Mouse (Mus musculus) adrenal gland, postnatal 4 days (tissue): ENCODE measurements around the gene AC124502.3. TPM values are rescaled to one million over a fixed set of nuclear protein-coding genes. Genes with fewer than 3 reads are reported as not detected.
A peak's percentile ranks its signal among the peaks of the same experiment; 100 is the strongest.
"Not testable (repeated sequence)": the region's sequence is repeated elsewhere in the genome, so short reads cannot be mapped to it uniquely, and the experiment has no call there.

ENCODE experiments used
- DNase-seq, 2 experiments: peaks; one replicate each; pipeline ENCODE4 v3.0.0; 2021 to 2022; ENCODE audit warnings: low spot score in 2 of 2, mixed read lengths in 2 of 2
- long read RNA-seq, 2 experiments: library from polyadenylated mRNA; stranded (forward); transcript quantifications; one replicate each; pipeline ENCODE4 v2.0.0; 2021
- total RNA-seq, 2 experiments: library from RNA; stranded (reverse); gene quantifications; 2 replicates each; pipeline ENCODE4 v1.2.3; 2021

Gene AC124502.3
- 1 to 10 TPM; 1.3 to 2.0 TPM for total RNA-seq
- long read RNA-seq, experiment 1, partial matches to known transcripts, result 0 of 9 reads
- long read RNA-seq, experiment 1, other reads (novel, unspliced or antisense), result 9 of 9 reads
- long read RNA-seq, experiment 2, partial matches to known transcripts, result 2 of 10 reads
- long read RNA-seq, experiment 2, other reads (novel, unspliced or antisense), result 8 of 10 reads

DNA sequence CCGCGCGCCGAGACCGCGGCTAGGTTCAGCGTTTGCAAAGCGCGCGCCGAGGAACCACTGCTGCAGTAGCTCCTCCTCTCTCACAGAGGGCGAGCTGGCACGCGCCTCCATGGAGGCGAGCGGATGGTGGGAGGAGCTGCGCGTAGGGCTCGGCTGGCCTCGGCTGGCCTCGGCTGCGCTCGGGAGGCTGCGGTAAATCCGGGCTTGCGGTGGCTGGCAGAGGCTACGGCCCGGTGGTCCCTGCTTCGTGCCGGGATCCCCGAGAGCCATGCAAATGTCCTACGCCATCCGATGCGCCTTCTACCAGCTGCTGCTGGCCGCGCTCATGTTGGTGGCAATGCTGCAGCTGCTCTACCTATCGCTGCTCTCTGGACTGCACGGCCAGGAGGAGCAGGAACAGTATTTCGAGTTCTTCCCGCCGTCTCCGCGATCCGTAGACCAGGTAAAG lies at the start of gene AC124502.3, which contains the start of gene B4gat1:
AC124502.3 (plus strand) TSS at position 183 of the 448 bp plus-strand sequence.
B4gat1 (plus strand) TSS at position 118 of the 448 bp plus-strand sequence.
- DNase-seq, result peak; percentile 72 to 76

DNA sequence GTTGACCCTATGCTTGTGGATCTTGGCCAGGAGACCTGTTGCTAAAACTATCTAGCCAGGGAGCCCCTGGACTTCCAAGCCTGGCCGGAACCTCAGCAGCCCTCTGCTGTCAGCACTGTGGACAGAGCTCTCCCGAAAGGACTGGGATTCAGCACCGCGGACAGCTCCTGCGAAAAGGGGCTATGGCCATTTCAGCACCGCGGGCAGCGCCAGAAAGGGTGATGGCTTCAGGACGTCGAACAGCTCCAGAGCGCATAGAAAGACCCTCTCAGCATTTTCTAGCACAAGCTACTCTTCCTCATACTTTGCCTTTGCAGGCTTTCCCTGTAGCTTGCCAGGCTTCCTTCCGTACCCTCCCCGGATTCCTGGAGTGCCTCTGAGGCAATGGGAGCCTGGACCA lies 49.7 kb upstream of the AC124502.3 start:
- DNase-seq, result peak; percentile 85 to 90

DNA sequence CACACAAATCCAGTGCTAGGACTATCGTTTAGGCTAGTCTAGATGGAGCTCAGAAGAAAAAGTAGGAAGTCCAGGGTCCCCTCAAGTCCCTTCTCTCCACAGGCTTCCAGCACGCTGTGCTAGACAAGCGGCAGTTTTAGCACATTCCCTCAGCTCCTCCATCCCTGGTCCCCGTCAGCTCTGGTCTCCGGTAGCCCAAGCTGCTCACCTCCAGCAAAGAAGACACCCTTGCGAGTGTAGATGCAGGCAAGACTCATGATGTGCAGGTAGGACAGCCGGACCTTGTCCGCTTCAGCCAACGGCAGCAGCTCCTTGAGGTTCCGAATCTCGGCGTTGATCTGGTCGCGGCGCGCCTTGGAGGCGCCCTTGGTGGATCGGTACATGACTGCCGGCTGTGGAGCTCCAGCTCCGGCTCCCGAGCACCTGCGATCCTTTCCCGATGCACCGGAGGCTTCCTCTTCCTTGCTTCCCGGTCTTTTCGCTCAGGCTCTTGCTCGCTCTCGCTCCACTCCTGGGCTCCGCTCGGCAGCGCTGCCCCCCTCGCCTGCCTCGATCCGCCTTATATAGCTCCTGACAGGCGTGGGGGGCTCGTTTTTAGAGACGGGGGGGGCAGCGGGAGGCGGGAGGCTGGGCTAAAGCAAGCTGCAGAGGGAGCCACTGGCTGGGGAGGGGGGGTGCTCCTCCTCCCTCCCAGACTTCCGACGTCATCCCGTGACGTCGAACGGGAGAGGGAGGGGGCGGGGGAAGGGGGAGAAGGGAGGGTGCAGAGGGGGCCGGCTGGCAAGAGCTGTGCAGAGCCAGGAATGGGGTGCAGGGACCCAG lies 49.0 kb upstream of the AC124502.3 start:
- DNase-seq, result no peak

DNA sequence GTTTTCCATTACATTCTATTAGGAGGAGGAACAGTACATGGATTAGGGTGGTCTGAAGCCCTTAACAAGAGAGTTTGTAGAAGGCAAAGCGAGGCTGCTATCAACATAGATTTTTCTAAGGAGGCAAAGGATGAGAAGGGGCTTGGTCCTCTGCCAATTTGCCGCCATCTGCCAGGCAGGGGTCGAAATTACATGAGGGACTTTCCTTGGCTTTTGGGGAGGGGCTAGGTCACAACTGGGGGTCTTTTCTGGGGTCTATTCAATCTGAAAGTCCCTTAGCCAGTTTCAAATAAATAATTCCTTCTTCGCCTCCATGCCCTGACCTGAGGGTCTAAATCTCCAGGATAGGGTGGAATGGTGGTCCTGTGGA lies 48.5 kb upstream of the AC124502.3 start, which contains the start of gene Npas4:
Npas4 (minus strand) TSS at position 61 of the 370 bp plus-strand sequence.
- no peak for DNase-seq

DNA sequence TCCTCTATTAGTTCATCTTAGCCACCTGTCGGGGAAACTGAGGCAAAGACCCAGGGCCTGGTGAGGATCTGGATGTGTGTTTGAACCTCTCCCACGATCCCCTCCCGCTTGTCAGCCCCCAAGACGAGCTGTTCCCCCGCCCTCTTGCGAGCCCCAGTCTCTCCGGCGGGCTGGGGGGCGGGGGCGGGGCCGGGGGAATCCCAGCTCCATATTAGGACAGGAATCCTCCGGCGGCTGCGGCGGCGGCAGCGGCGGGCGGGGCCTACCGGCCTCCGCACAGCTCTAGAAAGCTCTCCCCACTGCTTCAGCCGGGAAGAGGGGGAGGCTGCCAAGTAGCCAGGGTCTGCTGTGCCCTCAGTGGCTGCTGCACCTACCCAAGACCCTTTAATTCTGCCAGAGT lies 48.0 kb upstream of the AC124502.3 start:
- DNase-seq, result no peak

DNA sequence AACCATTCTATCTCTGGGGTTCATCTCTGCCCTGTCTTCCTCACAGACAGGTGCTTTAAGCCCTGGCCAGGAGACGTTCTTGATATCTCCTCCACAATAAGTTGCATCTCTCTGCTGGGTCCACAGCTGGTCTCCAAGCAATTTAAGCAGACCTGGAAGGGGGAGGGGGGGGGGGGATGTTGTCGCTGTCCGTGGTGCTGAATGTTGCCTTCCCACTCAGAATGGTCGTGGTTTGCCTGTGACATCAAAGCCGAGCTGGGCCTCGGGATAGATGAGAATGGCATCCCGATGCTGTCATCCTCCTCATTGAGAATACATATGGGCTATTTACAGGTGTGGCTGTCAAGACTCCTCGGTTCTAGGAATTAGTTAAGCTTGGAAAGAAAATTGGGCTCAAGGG lies 46.3 kb upstream of the AC124502.3 start:
- no peak for DNase-seq

DNA sequence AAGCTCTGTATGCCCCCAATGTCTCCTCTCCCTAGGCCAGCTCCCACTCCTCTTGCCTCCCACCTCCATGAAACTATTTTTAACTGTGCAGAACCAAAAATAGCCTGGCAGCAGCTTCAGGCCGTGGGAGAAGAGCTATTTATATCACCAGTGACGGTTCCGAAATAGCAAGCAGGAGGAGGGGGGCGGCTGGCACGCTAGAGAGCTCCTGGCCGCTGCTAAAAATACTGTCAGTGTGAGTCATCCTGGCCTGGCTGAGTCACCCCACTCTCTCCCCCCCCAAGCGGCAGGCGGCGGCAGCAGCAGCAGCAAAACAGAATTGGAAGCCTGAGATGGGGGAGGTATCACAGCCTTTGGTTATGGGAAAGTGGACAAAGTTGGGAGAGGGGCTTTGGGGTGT lies 45.8 kb upstream of the AC124502.3 start:
- DNase-seq, result peak; percentile 27 to 59

DNA sequence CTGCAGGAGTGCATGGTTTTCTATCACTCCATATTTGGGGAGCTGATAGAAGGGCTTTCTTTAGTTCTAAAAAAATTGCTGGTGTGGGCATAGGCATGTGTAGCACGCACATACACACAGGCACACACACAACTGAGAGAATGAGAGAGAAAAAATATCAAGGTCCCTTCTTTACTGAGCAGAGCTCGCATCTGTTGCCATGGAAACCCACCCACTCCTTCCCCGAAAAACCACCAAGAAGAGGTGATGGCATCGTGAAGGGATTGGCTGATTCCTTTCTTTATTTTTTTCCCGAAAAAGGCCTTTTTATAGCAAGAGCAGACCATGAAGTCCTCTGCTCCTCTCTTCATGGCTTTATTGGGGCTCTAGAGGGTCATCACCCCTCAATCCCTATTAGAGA lies 44.6 kb upstream of the AC124502.3 start:
- DNase-seq, result no peak

DNA sequence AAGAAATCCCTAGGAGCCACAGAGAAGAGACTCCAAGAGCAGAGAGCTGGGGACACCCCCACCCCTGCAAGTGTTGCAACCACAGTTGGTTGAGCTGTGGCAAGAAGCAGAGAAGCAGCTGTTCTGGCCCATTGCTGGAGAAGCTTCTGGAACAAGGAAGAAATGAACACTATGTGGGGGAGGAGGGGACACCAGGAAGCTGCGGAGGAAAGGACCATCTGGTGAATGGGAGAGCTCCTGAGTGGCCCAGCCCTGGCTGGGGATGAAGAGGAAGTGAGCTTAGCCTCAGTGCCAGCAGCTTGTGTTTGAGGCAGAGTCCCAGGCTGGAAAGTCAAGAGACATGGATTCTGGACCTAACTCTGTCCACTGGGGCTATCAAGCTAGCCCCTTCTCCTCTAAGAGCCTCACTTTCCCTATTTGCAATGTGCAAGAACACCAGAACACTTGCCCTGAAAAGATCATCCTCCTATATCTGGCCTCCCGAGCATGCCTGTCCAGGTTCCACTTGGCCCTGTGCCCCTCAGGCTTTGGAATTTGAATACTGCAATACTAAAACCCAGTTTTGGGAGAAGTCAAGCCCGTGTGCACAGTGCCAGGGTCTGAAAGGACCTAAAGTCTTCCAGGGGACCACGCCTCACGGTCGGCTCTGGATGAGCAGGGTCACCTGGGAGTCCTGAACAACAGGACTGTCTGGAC lies 39.1 kb upstream of the AC124502.3 start:
- DNase-seq, result no peak

DNA sequence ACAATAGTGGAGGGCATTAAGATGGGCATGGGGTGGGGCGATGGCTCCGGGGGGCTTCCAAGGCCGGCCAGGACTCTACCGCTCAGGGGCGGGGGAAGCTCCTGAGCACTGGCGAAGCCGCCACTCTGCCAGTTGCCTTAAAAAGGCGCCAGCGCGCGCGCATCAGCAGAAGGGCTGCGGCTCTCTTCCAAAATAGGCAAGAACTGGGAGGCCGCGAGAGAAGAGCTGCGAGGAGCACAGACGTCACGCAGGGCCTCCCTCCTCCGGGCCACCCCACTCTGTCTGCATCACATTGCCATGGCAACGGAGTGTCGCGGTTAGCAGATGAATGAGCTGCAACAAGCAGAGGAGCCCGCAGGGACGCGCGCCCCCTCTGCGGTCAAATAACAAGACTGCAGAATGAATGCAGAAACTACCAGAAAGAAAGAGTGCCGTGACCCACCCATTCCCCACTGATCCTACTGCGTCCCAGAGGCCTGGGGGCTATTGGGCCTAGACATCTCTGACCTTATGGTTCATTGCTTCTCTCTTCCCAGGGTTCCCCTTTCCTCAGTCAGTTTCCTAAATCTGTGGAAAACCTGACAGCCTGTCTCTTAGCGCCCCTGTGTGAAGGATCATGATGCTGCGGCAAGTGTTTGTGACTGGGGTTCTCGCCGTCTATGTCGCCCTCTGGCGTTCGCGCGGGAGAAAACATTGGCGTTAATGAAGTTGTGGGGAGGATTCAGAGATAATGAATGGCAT lies 36.9 kb upstream of the AC124502.3 start:
- peak; percentile 51 to 59 for DNase-seq

DNA sequence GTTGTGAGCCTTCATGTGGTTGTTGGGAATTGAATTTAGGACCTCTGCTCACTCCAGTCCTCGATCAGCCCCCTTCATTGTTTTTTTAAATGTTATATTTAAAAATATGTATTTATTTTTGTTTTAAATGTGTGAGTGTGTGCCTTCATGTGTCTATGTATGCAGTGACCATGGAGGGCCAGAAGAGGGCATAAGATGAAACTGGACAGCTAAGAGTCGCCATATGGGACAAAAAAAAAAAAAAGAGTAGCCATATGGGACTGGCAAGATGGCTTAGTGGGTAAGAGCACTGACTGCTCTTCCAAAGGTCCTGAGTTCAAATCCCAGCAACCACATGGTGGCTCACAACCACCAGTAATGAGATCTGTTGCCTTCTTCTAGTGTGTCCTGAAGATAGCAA lies 35.0 kb upstream of the AC124502.3 start:
- DNase-seq, result not testable (repeated sequence)

DNA sequence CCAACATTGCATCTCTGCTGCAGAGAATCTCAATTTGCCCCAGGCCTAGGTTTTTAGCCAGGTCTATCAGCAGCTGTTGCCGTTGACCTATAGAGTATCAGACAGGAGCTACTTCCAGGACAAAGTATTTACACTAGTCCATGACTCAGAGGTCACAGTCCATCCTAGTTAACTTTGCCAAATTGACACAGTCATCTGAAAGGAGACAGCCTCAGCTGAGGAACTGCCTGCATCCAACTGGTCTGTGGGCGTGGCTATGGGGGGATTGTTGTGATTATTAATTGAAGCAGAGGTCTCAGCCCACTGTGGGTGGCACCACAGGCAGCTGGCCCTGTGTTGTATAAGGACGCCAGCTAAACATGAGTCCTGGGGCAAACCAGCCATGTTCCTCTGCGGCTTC lies 33.8 kb upstream of the AC124502.3 start:
- DNase-seq, result no peak

DNA sequence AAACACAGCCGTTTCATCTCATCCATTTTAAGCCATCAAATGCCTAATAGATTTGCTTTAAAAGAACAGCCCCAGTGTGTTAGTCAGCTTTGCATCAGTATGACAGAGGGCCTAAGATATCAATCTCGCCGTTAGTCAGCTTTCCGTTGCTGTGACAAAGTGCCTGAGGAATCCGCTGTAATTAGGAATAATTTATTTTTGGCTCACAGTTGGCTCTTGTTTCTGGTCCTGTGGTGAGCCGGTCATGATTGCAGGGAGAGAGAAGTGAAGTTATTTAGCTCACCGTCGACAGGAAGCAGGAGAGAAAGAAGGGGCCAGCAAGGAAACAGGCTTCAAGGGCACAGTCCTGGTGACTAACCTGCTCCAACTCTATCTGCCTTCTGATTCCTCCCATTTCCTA lies 25.6 kb upstream of the AC124502.3 start:
- DNase-seq, result no peak

DNA sequence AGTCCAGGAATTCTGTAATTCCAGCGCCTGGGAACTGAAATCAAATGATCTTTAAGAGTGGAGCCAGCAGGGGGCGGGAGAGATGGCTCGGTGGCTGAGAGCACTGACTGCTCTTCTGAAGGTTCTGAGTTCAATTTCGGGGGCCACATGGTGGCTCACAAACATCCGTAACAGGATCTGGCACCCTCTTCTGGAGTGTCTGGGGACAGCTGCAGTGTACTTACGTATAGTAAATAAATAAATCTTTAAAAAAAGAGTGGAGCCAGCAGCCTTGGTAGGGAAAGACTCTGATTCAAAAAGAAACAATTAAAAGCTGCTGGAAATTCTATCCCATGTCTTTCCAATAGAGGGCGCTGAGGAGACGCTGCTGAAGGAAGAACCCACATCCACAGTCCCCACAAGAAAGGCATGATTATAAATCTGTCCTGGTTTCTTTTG lies 23.7 kb upstream of the AC124502.3 start:
- DNase-seq, result no peak

DNA sequence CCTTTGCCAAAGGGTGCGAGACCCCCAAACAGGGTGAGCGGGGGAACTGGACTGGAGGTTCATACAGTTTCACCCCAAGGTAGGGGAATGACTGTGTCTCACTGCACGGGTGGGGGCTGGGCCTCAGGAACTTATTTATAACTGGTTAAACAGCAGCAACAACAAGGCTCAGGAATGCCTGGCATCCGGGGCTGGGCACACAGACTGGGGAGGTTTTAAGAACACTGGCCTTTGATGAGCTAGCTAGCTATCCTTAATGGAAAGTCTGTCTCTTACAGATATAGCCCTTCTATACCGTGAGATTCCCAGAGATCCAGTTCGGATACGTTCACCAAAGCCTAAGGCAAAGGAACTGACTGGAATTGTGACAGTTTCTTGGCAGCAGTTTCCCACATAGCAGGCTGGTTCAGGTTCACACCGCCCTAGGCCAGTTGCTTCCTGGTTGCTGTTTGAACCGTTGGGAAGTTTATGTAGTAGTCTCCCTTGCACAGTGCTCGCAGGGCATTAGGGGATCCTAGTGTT lies 22.4 kb upstream of the AC124502.3 start:
- DNase-seq, result no peak

DNA sequence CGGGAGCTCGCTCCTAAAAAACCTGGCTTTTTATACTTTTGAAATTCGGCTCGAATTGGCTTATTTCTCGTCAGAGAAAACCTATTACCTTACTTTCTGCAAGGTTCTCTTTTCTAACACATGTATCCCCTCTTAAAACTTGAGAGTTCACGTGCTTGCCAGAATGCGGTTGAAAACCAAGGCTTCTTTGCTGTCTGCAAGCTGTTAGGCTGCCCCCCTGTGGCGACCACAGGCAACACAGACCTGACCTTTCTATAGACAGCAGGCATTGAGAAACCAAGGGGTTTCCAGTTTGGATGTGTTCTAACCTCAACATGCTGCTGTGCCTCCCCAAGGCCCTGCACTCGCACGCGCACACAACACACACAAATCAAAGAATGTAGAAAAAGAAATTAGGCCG lies 21.9 kb upstream of the AC124502.3 start:
- peak in 1 of 2 experiments; percentile 46 for DNase-seq

DNA sequence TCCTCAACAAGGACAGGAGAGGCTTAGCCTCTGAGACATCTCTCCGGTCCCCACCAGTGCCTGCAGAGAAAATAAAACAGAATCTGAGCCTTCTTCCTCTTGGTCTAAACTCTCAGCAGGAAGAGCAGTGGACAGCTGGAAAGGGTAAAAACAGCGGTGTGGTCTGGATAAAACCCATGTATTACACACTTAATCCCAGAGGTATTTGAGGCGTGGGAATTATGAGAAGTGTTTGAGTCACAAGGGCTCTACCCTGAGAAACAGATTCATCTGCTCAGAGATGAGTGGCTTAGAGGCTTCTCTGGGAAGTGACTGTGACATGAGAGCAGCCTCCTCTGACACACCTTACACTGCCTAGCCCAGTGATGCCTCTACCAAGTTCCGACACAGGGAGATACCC lies 21.1 kb upstream of the AC124502.3 start:
- no peak for DNase-seq

DNA sequence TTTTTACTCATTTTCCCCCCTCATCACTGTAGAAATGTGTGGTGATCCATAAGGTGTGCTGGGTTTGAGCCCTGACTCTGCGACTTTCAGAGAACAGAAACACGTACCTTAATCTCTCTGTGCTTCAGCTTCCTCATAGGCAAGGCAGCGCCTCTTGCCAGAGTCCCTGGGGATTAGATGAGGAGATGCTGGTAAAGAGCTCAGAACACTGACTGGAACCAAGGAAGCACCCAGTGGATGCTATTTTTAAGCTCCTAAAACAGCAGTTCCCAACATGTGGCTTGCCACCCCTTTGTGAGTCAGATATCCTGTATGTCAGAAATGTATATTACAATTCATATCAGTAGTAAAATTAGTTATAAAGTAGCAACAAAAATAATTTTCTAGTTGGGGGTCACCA lies 20.5 kb upstream of the AC124502.3 start:
- no peak for DNase-seq

DNA sequence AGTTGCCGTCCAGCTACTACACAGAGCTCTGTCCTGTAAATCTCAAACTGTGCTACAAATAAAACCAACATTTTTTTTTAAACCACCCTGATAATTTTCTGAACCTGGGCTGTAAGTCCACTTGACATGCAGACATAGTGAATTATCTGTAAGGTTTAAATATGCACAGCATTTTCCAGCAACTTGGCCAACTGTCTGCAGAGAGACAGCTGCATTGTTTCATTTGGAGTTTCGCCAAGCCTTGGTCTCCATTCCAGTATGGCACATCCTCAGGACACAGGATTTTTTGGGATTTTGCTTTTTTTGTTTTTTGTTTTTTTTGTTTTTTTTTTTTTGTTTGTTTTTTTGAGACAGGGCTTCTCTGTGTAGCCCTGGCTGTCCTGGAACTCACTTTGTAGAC lies 17.3 kb upstream of the AC124502.3 start:
- no peak for DNase-seq

DNA sequence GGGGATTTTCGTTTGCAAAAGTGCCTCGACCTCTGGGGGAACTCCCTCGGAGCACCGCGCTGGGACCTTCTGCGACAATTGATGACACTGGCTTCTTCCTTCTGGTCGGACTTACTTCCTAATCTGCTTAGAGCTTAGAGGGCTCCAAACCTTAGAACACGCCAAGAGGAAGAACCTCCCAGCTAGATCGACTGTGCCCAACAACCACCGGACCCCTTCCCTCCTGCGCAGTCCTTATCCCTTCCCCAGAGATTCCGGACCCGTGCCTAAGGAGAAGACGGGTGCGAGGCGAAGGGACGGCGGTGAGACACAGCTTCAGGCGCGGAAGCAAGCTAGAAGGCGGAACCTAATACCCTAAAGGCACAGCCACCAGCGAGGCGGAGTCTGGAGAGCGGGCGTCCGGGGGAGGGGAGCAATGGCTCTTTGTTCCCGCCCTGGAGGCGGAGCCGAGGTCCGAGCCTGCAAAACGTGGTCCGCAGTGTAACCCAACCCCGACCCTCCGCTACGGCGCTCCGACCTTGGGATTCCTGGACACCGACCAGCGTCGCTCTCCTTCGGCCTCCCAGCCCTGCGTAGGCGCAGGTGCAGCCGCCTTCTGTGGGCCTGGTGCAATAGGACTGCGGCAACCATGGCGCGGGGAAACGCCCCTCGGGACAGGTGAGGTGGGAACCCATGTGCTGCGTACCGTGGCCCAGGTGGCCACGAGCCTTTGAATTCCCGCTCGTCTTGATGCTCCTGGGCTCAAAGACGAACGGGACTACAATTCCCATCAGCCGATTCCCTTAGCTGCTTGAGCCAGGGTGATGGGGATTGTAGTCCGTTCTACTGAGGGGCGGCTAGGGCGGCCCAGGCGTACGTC lies 14.8 kb upstream of the AC124502.3 start, which contains the start of gene Slc29a2:
Slc29a2 (plus strand) TSS at position 240 of the 859 bp plus-strand sequence.
- peak; percentile 76 to 84 for DNase-seq
